Mouse (Mus musculus): Measurements from ENCODE around the gene Herpud2. TPM values are rescaled to one million over a fixed set of nuclear protein-coding genes. Genes with fewer than 3 reads are reported as not detected.
A peak's percentile ranks its signal among the peaks of the same experiment; 100 is the strongest.

Herpud2 gene
- polyA plus RNA-seq, 1 experiment from 2014 or later = 20.1 TPM

DNA sequence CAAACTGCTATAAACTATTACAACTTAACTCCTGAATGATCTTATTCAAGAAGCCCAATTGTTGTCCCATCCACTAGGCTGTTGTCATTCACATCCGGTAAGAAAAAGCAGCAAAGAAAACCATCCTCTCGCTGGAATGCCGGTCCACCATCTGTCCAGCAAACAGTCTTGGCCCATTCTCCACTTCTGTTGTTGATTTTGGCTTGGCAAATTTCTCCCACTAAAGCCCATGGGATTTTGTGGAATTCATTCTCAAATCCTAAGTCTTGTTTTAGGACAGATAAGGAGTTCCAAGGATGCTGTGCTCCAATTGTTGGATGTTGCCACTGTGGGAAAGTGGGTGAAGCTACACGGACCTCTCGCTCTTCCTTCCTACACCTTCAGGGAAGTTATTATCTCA is 25.6 kb upstream of the Herpud2 start:
- Histone ChIP-seq H3K4me3 (replicated peaks; ENCODE audit: low read length) (no peak overlapping the region), H3K9me3 (replicated peaks; ENCODE audit: control insufficient read depth, low read length) (no peaks in the 10 kb centered on the region), H3K4me2 (ENCODE audit: low read depth, low read length) (no peak overlapping the region), H3K27ac (ENCODE audit: low read length) (no peak overlapping the region), H3K9ac (ENCODE audit: low read length) (no peak overlapping the region), H3K4me1 (ENCODE audit: control insufficient read depth, insufficient read depth, low read length) (peaks cover 5% of the 10 kb centered on the region; the same call in 1 of the 2 replicates), H3K36me3 (ENCODE audit: control insufficient read depth, insufficient read depth, low read length) (no peaks in the 10 kb centered on the region), H3K27me3 (ENCODE audit: control insufficient read depth, insufficient read depth, low read length) (no peaks in the 10 kb centered on the region)
- ATAC-seq (ENCODE audit: insufficient read depth, low FRiP score) = no peak
- WGBS = 73% methylated on average over 5 of the region's 5 CpGs

DNA sequence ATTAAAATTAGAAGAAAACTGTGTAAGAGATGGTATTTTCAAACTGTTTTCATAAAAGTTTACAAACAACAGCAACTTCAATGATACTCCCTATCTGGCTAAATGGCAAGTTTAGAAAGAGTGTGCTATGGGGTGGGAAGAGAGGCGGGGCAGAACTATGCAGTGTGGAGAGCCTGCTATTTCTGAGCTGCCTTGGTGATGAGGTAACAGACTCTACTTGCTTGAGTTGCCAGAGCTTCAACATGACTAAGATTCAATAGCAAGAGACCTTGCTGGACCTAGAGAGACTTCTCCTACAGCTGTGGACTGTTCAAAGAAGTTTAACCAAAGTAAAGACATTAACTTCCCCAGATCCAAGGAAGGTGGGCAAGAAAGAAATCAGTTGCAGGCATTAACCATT is 24.9 kb upstream of the Herpud2 start:
- ATAC-seq (ENCODE audit: insufficient read depth, low FRiP score) = 0 out of 2 replicates have a peak, but pooled peaks have one; percentile 28
- no peaks in the 10 kb centered on the region for H3K27me3 ChIP-seq (ENCODE audit: control insufficient read depth, insufficient read depth, low read length)

GRCm38 (mm10) chr9:25175978-25176377 is 24.4 kb upstream of the Herpud2 start:
- Histone ChIP-seq H3K4me1 (ENCODE audit: control insufficient read depth, insufficient read depth, low read length) (peaks cover 5% of the 10 kb centered on the region; the same call in 1 of the 2 replicates), H3K4me2 (ENCODE audit: low read depth, low read length) (no peak overlapping the region), H3K4me3 (replicated peaks; ENCODE audit: low read length) (no peak overlapping the region), H3K9ac (ENCODE audit: low read length) (no peak overlapping the region), H3K27ac (ENCODE audit: low read length) (0 out of 2 replicates have a peak overlapping the region, but pooled peaks have one; percentile 75), H3K9me3 (replicated peaks; ENCODE audit: control insufficient read depth, low read length) (no peaks in the 10 kb centered on the region), H3K27me3 (ENCODE audit: control insufficient read depth, insufficient read depth, low read length) (no peaks in the 10 kb centered on the region), H3K36me3 (ENCODE audit: control insufficient read depth, insufficient read depth, low read length) (no peaks in the 10 kb centered on the region)
- ATAC-seq (ENCODE audit: insufficient read depth, low FRiP score) = no peak
- WGBS = 75% methylated on average over 6 of the region's 6 CpGs

More for the DNA sequence above, 24.9 kb upstream of the Herpud2 start:
- no peak overlapping the region for H3K27ac ChIP-seq (ENCODE audit: low read length)
- H3K4me1 ChIP-seq (ENCODE audit: control insufficient read depth, insufficient read depth, low read length) = peaks cover 5% of the 10 kb centered on the region; the same call in 1 of the 2 replicates
- no peak overlapping the region for H3K4me2 ChIP-seq (ENCODE audit: low read depth, low read length)
- no peaks in the 10 kb centered on the region for H3K9me3 ChIP-seq (replicated peaks; ENCODE audit: control insufficient read depth, low read length)
- H3K36me3 ChIP-seq (ENCODE audit: control insufficient read depth, insufficient read depth, low read length) = no peaks in the 10 kb centered on the region
- 52% methylated on average over 1 of the region's 1 CpGs for WGBS
- H3K4me3 ChIP-seq (replicated peaks; ENCODE audit: low read length) = no peak overlapping the region
- H3K9ac ChIP-seq (ENCODE audit: low read length) = no peak overlapping the region

GRCm38 (mm10) chr9:25175039-25175442 is 23.4 kb upstream of the Herpud2 start:
- peaks cover 5% of the 10 kb centered on the region; the same call in 1 of the 2 replicates for H3K4me1 ChIP-seq (ENCODE audit: control insufficient read depth, insufficient read depth, low read length)
- no peak overlapping the region for H3K9ac ChIP-seq (ENCODE audit: low read length)
- H3K27ac ChIP-seq (ENCODE audit: low read length) = peak overlapping the region; percentile 75
- H3K4me2 ChIP-seq (ENCODE audit: low read depth, low read length) = peak overlapping the region; percentile 5
- 27% methylated on average over 5 of the region's 5 CpGs for WGBS
- H3K9me3 ChIP-seq (replicated peaks; ENCODE audit: control insufficient read depth, low read length) = no peaks in the 10 kb centered on the region
- H3K27me3 ChIP-seq (ENCODE audit: control insufficient read depth, insufficient read depth, low read length) = no peaks in the 10 kb centered on the region
- peak; percentile 61 for ATAC-seq (ENCODE audit: insufficient read depth, low FRiP score)
- no peak overlapping the region for H3K4me3 ChIP-seq (replicated peaks; ENCODE audit: low read length)
- H3K36me3 ChIP-seq (ENCODE audit: control insufficient read depth, insufficient read depth, low read length) = no peaks in the 10 kb centered on the region

- peaks cover 5% of the 10 kb centered on the region; the same call in 1 of the 2 replicates for H3K4me1 ChIP-seq (ENCODE audit: control insufficient read depth, insufficient read depth, low read length)
- no peak overlapping the region for H3K9ac ChIP-seq (ENCODE audit: low read length)
- H3K27me3 ChIP-seq (ENCODE audit: control insufficient read depth, insufficient read depth, low read length) = no peaks in the 10 kb centered on the region
- WGBS = 37% methylated on average over 5 of the region's 5 CpGs
- no peak overlapping the region for H3K4me3 ChIP-seq (replicated peaks; ENCODE audit: low read length)
- H3K9me3 ChIP-seq (replicated peaks; ENCODE audit: control insufficient read depth, low read length) = no peaks in the 10 kb centered on the region
- no peak for ATAC-seq (ENCODE audit: insufficient read depth, low FRiP score)
- H3K4me2 ChIP-seq (ENCODE audit: low read depth, low read length) = 0 out of 2 replicates have a peak overlapping the region, but pooled peaks have one; percentile 5
- peak overlapping the region; percentile 75 for H3K27ac ChIP-seq (ENCODE audit: low read length)
- no peaks in the 10 kb centered on the region for H3K36me3 ChIP-seq (ENCODE audit: control insufficient read depth, insufficient read depth, low read length)
These were observed 23.0 kb upstream of the Herpud2 start for GRCm38 (mm10) chr9:25174614-25175013.

- Histone ChIP-seq H3K4me1 (ENCODE audit: control insufficient read depth, insufficient read depth, low read length) (peaks cover 5% of the 10 kb centered on the region; the same call in 1 of the 2 replicates), H3K9ac (ENCODE audit: low read length) (no peak overlapping the region), H3K27ac (ENCODE audit: low read length) (no peak overlapping the region), H3K9me3 (replicated peaks; ENCODE audit: control insufficient read depth, low read length) (no peaks in the 10 kb centered on the region), H3K36me3 (ENCODE audit: control insufficient read depth, insufficient read depth, low read length) (no peaks in the 10 kb centered on the region), H3K4me3 (replicated peaks; ENCODE audit: low read length) (no peak overlapping the region), H3K27me3 (ENCODE audit: control insufficient read depth, insufficient read depth, low read length) (no peaks in the 10 kb centered on the region), H3K4me2 (ENCODE audit: low read depth, low read length) (no peak overlapping the region)
- WGBS = 45% methylated on average over 4 of the region's 4 CpGs
- peak; percentile 74; the same call in 1 of the 2 replicates for ATAC-seq (ENCODE audit: insufficient read depth, low FRiP score)
These were observed 21.6 kb upstream of the Herpud2 start for GRCm38 (mm10) chr9:25173171-25173570.

- Histone ChIP-seq H3K36me3 (ENCODE audit: control insufficient read depth, insufficient read depth, low read length) (no peaks in the 10 kb centered on the region), H3K27me3 (ENCODE audit: control insufficient read depth, insufficient read depth, low read length) (no peaks in the 10 kb centered on the region), H3K4me1 (ENCODE audit: control insufficient read depth, insufficient read depth, low read length) (no peaks in the 10 kb centered on the region), H3K4me2 (ENCODE audit: low read depth, low read length) (no peak overlapping the region), H3K9me3 (replicated peaks; ENCODE audit: control insufficient read depth, low read length) (no peaks in the 10 kb centered on the region), H3K9ac (ENCODE audit: low read length) (no peak overlapping the region), H3K4me3 (replicated peaks; ENCODE audit: low read length) (no peak overlapping the region), H3K27ac (ENCODE audit: low read length) (no peak overlapping the region)
- no peak for ATAC-seq (ENCODE audit: insufficient read depth, low FRiP score)
These were observed 18.0 kb upstream of the Herpud2 start for GRCm38 (mm10) chr9:25169626-25170025.

GRCm38 (mm10) chr9:25167458-25168084 is 16.0 kb upstream of the Herpud2 start:
- no peak for ATAC-seq (ENCODE audit: insufficient read depth, low FRiP score)

DNA sequence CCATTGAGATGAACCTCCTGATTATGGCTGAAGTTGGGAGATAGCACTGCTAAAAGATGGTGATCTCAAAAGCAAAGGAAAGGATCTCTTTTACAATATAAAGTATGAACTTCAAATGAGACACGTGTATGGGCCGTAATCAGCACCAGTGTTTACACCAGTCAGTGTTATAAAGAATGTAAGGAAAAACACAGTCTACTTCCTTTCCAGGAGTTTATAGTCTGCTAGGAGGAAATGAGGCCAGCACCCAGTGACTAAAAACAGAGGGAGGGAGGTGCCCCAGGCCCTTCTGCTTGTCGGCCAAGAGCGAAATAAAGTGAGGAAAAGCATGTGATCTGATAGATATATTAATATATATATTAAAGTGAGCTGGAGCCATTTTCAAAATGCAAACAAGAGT is 6.6 kb upstream of the Herpud2 start:
- no peak for ATAC-seq (ENCODE audit: insufficient read depth, low FRiP score)
- Histone ChIP-seq H3K36me3 (ENCODE audit: control insufficient read depth, insufficient read depth, low read length) (no peaks in the 10 kb centered on the region), H3K4me3 (replicated peaks; ENCODE audit: low read length) (no peak overlapping the region), H3K27me3 (ENCODE audit: control insufficient read depth, insufficient read depth, low read length) (no peaks in the 10 kb centered on the region), H3K9me3 (replicated peaks; ENCODE audit: control insufficient read depth, low read length) (no peaks in the 10 kb centered on the region), H3K4me1 (ENCODE audit: control insufficient read depth, insufficient read depth, low read length) (no peaks in the 10 kb centered on the region), H3K4me2 (ENCODE audit: low read depth, low read length) (no peak overlapping the region), H3K27ac (ENCODE audit: low read length) (no peak overlapping the region), H3K9ac (ENCODE audit: low read length) (no peak overlapping the region)
- 50% methylated on average over 4 of the region's 4 CpGs for WGBS

More at GRCm38 (mm10) chr9:25167458-25168084, 16.0 kb upstream of the Herpud2 start:
- no peaks in the 10 kb centered on the region for H3K9me3 ChIP-seq (replicated peaks; ENCODE audit: control insufficient read depth, low read length)
- H3K27ac ChIP-seq (ENCODE audit: low read length) = no peak overlapping the region
- H3K4me2 ChIP-seq (ENCODE audit: low read depth, low read length) = no peak overlapping the region
- WGBS = 28% methylated on average over 6 of the region's 6 CpGs
- no peaks in the 10 kb centered on the region for H3K4me1 ChIP-seq (ENCODE audit: control insufficient read depth, insufficient read depth, low read length)
- no peaks in the 10 kb centered on the region for H3K36me3 ChIP-seq (ENCODE audit: control insufficient read depth, insufficient read depth, low read length)
- no peak overlapping the region for H3K4me3 ChIP-seq (replicated peaks; ENCODE audit: low read length)
- H3K27me3 ChIP-seq (ENCODE audit: control insufficient read depth, insufficient read depth, low read length) = no peaks in the 10 kb centered on the region
- H3K9ac ChIP-seq (ENCODE audit: low read length) = no peak overlapping the region

All from stomach, embryonic 16.5 days (tissue).